Mouse (Mus musculus) embryonic facial prominence, embryonic 14.5 days (tissue): ENCODE results near the gene Zfhx3. TPM values are rescaled to one million over a fixed set of nuclear protein-coding genes. Genes with fewer than 3 reads are reported as not detected.

Source experiments
- ATAC-seq: fragments of 200-750 bp; cut with Nextera tagmentation; 2 replicates; pipeline ENCODE4 v1.8.0; 2017; ENCODE audit warnings: low read depth, moderate number of reproducible peaks, moderate TSS enrichment
- DNase-seq: peaks from one replicate; pipeline ENCODE4 v3.0.0-alpha.2; 2015; ENCODE audit warnings: low spot score
- H3K27ac ChIP-seq: fragments of 300-500 bp; sonication (generic); replicated peaks from 2 replicates; pipeline ENCODE4 v1.5.1; 2014; ENCODE audit warnings: low read depth, mild to moderate bottlenecking, low read length, moderate library complexity
- H3K27me3 ChIP-seq: fragments of 300-500 bp; sonication (generic); replicated peaks from 2 replicates; pipeline ENCODE4 v1.6.1; 2014; ENCODE audit warnings: low read length; ENCODE audit not compliant: control insufficient read depth, insufficient read depth
- H3K36me3 ChIP-seq: fragments of 300-500 bp; sonication (generic); 2 replicates; pipeline ENCODE4 v1.6.1; 2014; ENCODE audit warnings: low read length, mixed read lengths; ENCODE audit not compliant: control insufficient read depth, insufficient read depth
- H3K4me1 ChIP-seq: fragments of 300-500 bp; sonication (generic); 2 replicates; pipeline ENCODE4 v1.6.1; 2014; ENCODE audit warnings: antibody characterized with exemption, low read length; ENCODE audit not compliant: control insufficient read depth, insufficient read depth
- H3K4me2 ChIP-seq: fragments of 300-500 bp; sonication (generic); 2 replicates; pipeline ENCODE4 v1.6.1; 2014; ENCODE audit warnings: low read depth, mild to moderate bottlenecking, low read length, moderate library complexity, mixed read lengths
- H3K4me3 ChIP-seq: fragments of 300-500 bp; sonication (generic); 2 replicates; pipeline ENCODE4 v1.5.1; 2014; ENCODE audit warnings: low read depth, mild to moderate bottlenecking, low read length
- H3K9ac ChIP-seq: fragments of 300-500 bp; sonication (generic); 2 replicates; pipeline ENCODE4 v1.6.1; 2014; ENCODE audit warnings: low read depth, mild to moderate bottlenecking, low read length, moderate library complexity, mixed read lengths
- H3K9me3 ChIP-seq: fragments of 300-500 bp; sonication (generic); 2 replicates; pipeline ENCODE4 v1.6.1; 2016; ENCODE audit warnings: low read length; ENCODE audit not compliant: control insufficient read depth
- WGBS: fragments of 180-500 bp; shearing (Covaris S2); extraction: QIAGEN DNeasy Blood & Tissue Kit; methylation state at CpG from one replicate; pipeline ENCODE4 v1.1.7; 2014; 5-methylcytosine and 5-hydroxymethylcytosine counted together
- polyA plus RNA-seq: library from polyadenylated mRNA; unstranded; fragments of >200 nt; fragmentation: Nextera tagmentation; extraction: Ambion mirVana; gene quantifications from 2 replicates; pipeline ENCODE4 v1.2.1, GENCODE M21; 2014

Gene Zfhx3
- polyA plus RNA-seq, 1 experiment from 2014 or later = 14.2 TPM

DNA sequence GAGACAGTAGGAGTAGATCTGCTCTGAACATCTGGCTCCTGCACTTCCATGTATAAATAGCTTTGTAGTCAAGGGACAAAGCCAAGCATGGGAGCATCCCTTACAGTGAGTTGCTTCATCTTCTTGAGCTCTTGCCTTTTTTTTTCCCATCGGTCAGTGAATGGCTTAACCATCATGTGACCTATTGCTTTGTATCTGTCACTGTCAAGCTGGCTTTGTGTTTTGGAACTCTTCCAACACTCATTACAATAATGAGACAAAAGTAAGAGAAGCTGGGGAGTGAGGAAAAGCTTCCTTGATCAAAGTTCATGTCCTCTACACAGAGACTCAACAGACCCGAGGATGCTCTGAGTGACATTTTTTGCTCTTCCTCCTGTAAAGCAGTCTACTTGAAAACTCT is 183.0 kb downstream of the Zfhx3 start:
- Histone ChIP-seq H3K4me2 (no peak overlapping the region), H3K4me1 (no peaks in the 10 kb centered on the region; the same call in 1 of the 2 replicates), H3K9me3 (no peaks in the 10 kb centered on the region), H3K9ac (no peak overlapping the region), H3K27ac (no peak overlapping the region), H3K27me3 (no peaks in the 10 kb centered on the region), H3K36me3 (no peaks in the 10 kb centered on the region), H3K4me3 (no peak overlapping the region)
- DNase-seq (no peak), ATAC-seq (no peak)
- 86% methylated on average over 2 of the region's 2 CpGs for WGBS

DNA sequence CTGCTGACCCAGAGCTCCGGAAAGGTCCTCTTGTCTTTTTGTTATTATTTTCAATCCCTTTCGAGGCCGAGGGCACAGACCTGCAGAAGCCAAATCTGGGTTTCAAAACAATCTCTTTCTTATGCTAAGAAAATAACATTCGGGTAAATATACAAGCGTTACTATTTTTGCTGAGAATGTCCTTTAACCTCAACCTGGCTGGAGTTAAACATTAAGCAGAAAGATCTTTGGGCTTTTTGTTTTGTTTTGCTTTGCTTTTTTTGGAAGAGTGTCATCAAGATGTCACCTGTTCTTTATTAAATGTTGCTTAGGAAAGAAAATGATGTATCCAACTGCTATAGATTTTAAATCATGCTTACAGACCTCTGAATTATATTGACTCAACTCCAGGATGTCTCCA is 204.1 kb downstream of the Zfhx3 start:
- H3K27ac ChIP-seq = no peak overlapping the region
- WGBS = 40% methylated on average over 5 of the region's 5 CpGs
- DNase-seq (no peak), ATAC-seq (no peak)
- no peak overlapping the region for H3K4me3 ChIP-seq
- H3K4me2 ChIP-seq = no peak overlapping the region
- peaks cover 3% of the 10 kb centered on the region; the same call in 1 of the 2 replicates for H3K4me1 ChIP-seq
- H3K27me3 ChIP-seq = no peaks in the 10 kb centered on the region
- H3K36me3 ChIP-seq = no peaks in the 10 kb centered on the region
- H3K9ac ChIP-seq = no peak overlapping the region
- H3K9me3 ChIP-seq = no peaks in the 10 kb centered on the region

DNA sequence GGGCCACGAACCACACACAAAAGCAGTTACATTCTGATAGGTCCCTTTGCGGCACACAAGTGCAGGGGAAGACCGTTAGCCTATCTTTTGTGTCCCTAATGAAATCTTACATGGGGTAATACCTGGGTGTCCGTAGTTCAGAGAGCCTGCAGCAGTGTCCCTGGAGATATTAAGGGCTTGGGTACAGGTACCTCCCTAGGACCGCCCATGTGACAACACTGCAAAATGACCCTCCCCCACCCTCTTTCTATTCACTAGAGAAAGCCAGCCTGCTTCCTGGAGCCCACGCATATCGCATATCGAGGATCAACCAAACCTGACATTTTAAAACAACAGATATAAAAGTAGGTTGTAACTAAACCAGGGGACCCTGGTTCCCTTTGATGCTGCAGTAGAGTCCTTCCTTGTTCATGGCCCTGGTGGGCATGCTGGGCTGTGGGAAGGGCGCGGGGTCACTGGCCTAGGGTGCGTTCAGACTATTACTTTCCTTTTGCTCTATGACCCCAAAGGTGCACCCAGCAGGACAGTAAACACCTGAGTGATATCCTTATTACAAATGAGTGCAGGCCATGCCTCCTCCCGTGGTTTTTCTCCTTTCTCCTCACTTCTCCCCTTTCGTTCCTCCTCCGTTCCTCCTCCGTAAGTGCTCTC is 206.3 kb downstream of the Zfhx3 start:
- WGBS = 63% methylated on average over 15 of the region's 15 CpGs
- H3K27ac ChIP-seq = no peak overlapping the region
- ATAC-seq (peak; percentile 79), DNase-seq (peak; percentile 41)
- H3K9me3 ChIP-seq = no peaks in the 10 kb centered on the region
- no peaks in the 10 kb centered on the region for H3K36me3 ChIP-seq
- H3K4me1 ChIP-seq = peaks cover 3% of the 10 kb centered on the region; the same call in 1 of the 2 replicates
- no peak overlapping the region for H3K4me3 ChIP-seq
- H3K27me3 ChIP-seq = no peaks in the 10 kb centered on the region
- 0 out of 2 replicates have a peak overlapping the region, but pooled peaks have one; percentile 20 for H3K4me2 ChIP-seq
- no peak overlapping the region for H3K9ac ChIP-seq

DNA sequence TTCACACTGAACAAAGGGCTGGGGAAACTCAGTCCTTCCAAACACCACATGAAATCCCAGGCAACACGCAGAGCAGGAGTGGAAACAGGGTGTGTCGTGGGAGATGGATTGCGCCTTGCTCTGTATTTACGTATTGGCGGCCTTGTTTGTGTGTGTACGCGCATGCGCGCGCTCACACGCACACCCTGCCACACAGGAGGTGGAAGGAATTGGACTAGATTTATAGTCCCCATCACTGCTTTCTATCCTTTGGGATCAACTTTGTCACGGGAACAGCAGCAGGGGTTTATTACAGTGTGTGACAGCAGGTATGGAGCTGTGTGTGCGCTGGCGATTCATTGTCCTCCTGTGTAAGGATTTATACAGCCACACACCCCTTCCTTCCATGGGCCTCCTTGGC is 228.4 kb downstream of the Zfhx3 start:
- no peaks in the 10 kb centered on the region for H3K4me1 ChIP-seq
- no peak overlapping the region for H3K4me3 ChIP-seq
- DNase-seq = no peak
- 88% methylated on average over 14 of the region's 14 CpGs for WGBS
- H3K9ac ChIP-seq = no peak overlapping the region
- ATAC-seq = no peak
- H3K36me3 ChIP-seq = no peaks in the 10 kb centered on the region
- no peaks in the 10 kb centered on the region for H3K27me3 ChIP-seq
- no peaks in the 10 kb centered on the region for H3K9me3 ChIP-seq
- H3K4me2 ChIP-seq = no peak overlapping the region
- no peak overlapping the region for H3K27ac ChIP-seq

DNA sequence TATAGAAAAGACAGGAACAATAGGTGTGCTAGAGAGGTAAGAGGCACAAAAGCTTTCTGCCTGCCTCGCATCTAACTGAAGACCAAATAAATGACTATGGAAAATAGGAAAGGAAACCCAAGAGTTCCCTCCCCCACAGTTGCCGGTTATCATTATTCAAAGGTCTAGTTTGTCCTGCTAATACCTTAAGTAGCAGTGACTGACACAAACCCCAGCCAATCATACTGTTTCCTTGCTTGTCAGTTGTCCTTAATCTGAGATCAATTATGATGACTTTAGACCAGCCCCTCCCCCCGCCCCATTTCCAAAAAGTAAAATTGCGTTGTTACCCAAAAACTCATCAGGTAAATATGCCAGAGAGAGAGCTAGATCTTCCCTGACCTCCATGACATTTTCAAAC is 240.9 kb downstream of the Zfhx3 start:
- Histone ChIP-seq H3K27me3 (no peaks in the 10 kb centered on the region), H3K36me3 (no peaks in the 10 kb centered on the region), H3K4me3 (no peak overlapping the region), H3K4me1 (no peaks in the 10 kb centered on the region), H3K9ac (no peak overlapping the region), H3K9me3 (no peaks in the 10 kb centered on the region), H3K4me2 (no peak overlapping the region), H3K27ac (no peak overlapping the region)
- ATAC-seq (no peak), DNase-seq (no peak)
- 57% methylated on average over 4 of the region's 4 CpGs for WGBS

DNA sequence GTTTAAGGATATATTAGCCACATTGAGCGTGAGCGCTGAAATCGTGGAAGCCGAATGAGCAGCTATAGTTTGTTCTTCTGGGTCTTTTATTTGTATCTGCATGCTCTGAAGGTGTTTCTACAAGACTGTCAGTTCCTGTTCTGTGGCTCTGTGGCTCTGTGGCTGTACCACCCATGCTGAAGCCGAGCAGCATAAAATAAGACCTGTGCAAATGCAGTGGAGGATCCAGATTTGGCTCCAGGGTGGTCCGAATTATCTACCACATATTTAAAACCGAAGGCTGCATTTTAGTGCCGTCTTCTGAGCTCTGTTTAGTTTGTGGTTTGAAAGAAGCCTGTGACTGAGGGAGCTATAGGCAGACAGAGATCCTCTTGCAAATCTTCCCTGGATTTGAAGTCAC is 241.5 kb downstream of the Zfhx3 start:
- Histone ChIP-seq H3K27ac (no peak overlapping the region), H3K27me3 (no peaks in the 10 kb centered on the region), H3K4me3 (no peak overlapping the region), H3K4me1 (no peaks in the 10 kb centered on the region), H3K36me3 (no peaks in the 10 kb centered on the region), H3K4me2 (no peak overlapping the region), H3K9ac (no peak overlapping the region), H3K9me3 (no peaks in the 10 kb centered on the region)
- ATAC-seq (no peak; the same call in 1 of the 2 replicates), DNase-seq (peak; percentile 64)
- WGBS = 57% methylated on average over 8 of the region's 8 CpGs

DNA sequence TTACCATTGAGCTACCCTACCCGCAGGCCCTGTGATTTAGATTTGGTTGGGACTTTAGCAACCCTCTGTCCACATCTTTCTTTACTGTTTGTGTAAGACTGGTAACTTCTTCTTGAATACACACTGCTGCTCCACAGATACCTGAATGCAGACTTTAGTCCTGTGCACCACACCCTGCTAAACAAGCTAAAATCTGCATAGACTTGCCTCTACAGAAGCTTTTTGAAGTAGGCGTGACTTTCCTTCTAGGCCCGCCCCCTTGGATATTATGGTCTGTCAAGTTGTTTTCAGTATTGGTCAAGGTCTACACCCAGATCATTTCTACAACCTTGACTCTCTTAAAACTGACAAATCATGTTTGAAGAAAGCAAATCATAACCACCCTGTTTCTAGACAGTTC is 243.8 kb downstream of the Zfhx3 start:
- no peak overlapping the region for H3K9ac ChIP-seq
- H3K4me3 ChIP-seq = no peak overlapping the region
- no peak for ATAC-seq
- DNase-seq = no peak
- H3K27me3 ChIP-seq = no peaks in the 10 kb centered on the region
- H3K4me1 ChIP-seq = no peaks in the 10 kb centered on the region
- H3K9me3 ChIP-seq = no peaks in the 10 kb centered on the region
- H3K36me3 ChIP-seq = no peaks in the 10 kb centered on the region
- H3K27ac ChIP-seq = no peak overlapping the region
- H3K4me2 ChIP-seq = no peak overlapping the region
- WGBS = 83% methylated on average over 3 of the region's 3 CpGs

DNA sequence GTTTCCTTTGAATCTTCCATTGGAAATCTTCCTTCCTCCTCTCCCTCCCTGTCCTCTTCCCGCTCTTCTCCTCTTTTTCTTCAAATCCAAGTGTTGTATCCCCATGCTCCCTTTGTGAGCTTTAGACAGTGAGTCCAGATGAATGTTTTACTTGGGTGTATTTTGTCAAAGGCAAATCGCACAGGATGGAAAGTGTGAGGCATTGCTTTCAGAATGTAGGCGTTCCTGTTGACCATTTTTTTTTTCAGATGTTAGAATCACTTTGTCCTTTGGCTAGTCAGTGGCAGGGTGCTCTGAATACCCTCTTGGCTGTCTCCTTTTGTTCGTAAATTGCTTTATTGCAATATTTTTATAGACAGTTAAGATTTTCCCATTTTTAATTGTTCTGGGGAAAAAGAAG is 245.6 kb downstream of the Zfhx3 start:
- Histone ChIP-seq H3K27me3 (no peaks in the 10 kb centered on the region), H3K4me3 (no peak overlapping the region), H3K9me3 (no peaks in the 10 kb centered on the region), H3K36me3 (no peaks in the 10 kb centered on the region), H3K27ac (no peak overlapping the region), H3K9ac (no peak overlapping the region), H3K4me1 (no peaks in the 10 kb centered on the region), H3K4me2 (no peak overlapping the region)
- no peak for DNase-seq
- no peak for ATAC-seq
- 78% methylated on average over 4 of the region's 4 CpGs for WGBS

DNA sequence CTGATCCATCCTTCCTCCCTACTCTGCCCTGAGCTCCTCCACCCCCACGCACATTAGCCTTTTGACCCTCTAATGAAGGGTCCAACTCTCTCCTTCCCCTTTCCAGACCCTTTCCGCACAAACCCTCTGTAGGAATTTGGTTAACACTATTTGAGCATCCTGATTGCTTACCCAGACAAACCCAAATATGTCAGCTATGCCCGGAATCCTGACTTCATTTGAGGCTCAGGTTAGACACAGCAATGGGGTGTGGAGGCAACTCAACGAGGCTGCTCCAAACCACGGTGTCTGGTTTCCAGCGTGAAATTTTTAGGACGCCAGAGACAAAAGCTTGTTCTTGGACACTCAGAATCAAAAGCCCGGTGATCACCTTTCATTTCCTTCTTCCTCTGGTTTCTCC is 252.1 kb downstream of the Zfhx3 start:
- peak overlapping the region; percentile 18; the same call in 1 of the 2 replicates for H3K27ac ChIP-seq
- no peaks in the 10 kb centered on the region for H3K36me3 ChIP-seq
- WGBS = 9% methylated on average over 8 of the region's 8 CpGs
- peaks cover 14% of the 10 kb centered on the region; the same call in 1 of the 2 replicates for H3K4me1 ChIP-seq
- DNase-seq (peak; percentile 84), ATAC-seq (peak; percentile 86)
- H3K9me3 ChIP-seq = no peaks in the 10 kb centered on the region
- H3K4me3 ChIP-seq = no peak overlapping the region
- peak overlapping the region; percentile 38; the same call in 1 of the 2 replicates for H3K4me2 ChIP-seq
- H3K9ac ChIP-seq = 0 out of 2 replicates have a peak overlapping the region, but pooled peaks have one; percentile 35
- no peaks in the 10 kb centered on the region for H3K27me3 ChIP-seq
